24 mouse cellular contexts compared by ENCODE assay signal in the genomic region with DNA sequence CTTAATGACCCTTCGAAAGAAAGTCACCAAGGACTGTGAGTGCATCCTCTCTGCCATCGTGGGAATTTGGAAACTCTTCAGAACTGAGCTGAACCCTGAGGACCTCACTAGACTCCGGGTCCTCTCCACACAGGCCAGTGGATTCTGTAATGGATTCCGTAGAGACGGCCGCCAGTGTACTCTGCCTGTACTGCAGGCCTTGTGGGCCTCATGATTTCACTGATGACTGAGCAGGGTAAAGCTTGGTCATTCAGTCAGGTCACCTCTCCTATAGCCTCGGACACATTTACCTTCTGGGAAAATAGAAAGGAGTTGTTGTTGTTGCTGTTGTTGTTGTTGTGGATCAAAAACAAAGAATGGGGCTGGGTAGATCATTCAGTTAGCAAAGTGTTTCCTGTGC. TPM values are rescaled to one million over a fixed set of nuclear protein-coding genes. Genes with fewer than 3 reads are reported as not detected.
A peak's percentile ranks its signal among the peaks of the same experiment; 100 is the strongest.
DNase-seq lines count a peak whose midpoint lies in the region; ATAC-seq lines count a peak whose summit lies in the region.
"Had no signal": no experiment of that assay in that cellular context is flagged by ENCODE, and none has a peak within 500 bp of the region (broad histone marks: within the 10 kb centered on the region; RNA-seq: fewer than 3 reads in every experiment).

No protein-coding gene starts in this region.

- H3K27me3 ChIP-seq in intestine, embryonic 14.5 days (replicated peaks; ENCODE audit: control insufficient read depth, insufficient read depth, low read length) = no peaks in the 10 kb centered on the region
- no peaks in the 10 kb centered on the region for H3K27me3 ChIP-seq in intestine, embryonic 15.5 days (replicated peaks)
- H3K27me3 ChIP-seq in kidney, embryonic 15.5 days = no peaks in the 10 kb centered on the region
- no peaks in the 10 kb centered on the region for H3K27me3 ChIP-seq in midbrain, embryonic 11.5 days (ENCODE audit: control insufficient read depth, insufficient read depth, low read length)
- no peaks in the 10 kb centered on the region for H3K27me3 ChIP-seq in midbrain, embryonic 16.5 days (ENCODE audit: control insufficient read depth, insufficient read depth, low read depth, low read length)
- H3K27me3 ChIP-seq: CH12.LX; embryonic facial prominence, embryonic 12.5 days; forebrain, embryonic 13.5 days; Patski had no signal

- no peaks in the 10 kb centered on the region for H3K36me3 ChIP-seq in intestine, embryonic 14.5 days (ENCODE audit: control insufficient read depth, insufficient read depth, low read length)
- H3K36me3 ChIP-seq in intestine, embryonic 15.5 days = no peaks in the 10 kb centered on the region
- no peaks in the 10 kb centered on the region for H3K36me3 ChIP-seq in kidney, embryonic 15.5 days
- no peaks in the 10 kb centered on the region for H3K36me3 ChIP-seq in midbrain, embryonic 11.5 days (ENCODE audit: control insufficient read depth, insufficient read depth, low read length)
- H3K36me3 ChIP-seq in midbrain, embryonic 16.5 days (ENCODE audit: control insufficient read depth, insufficient read depth, low read length) = no peaks in the 10 kb centered on the region
- H3K36me3 ChIP-seq: embryonic facial prominence, embryonic 10.5 days; embryonic facial prominence, embryonic 12.5 days; G1E had no signal

- H3K9me3 ChIP-seq in intestine, embryonic 14.5 days (ENCODE audit: control insufficient read depth, low read length) = no peaks in the 10 kb centered on the region
- no peaks in the 10 kb centered on the region for H3K9me3 ChIP-seq in intestine, embryonic 15.5 days
- no peaks in the 10 kb centered on the region for H3K9me3 ChIP-seq in kidney, embryonic 15.5 days (replicated peaks)
- no peaks in the 10 kb centered on the region for H3K9me3 ChIP-seq in midbrain, embryonic 11.5 days (ENCODE audit: control insufficient read depth, low read length)
- H3K9me3 ChIP-seq in midbrain, embryonic 16.5 days (replicated peaks; ENCODE audit: control insufficient read depth, low read length, poor library complexity, severe bottlenecking) = no peaks in the 10 kb centered on the region
- H3K9me3 ChIP-seq: embryonic facial prominence, embryonic 10.5 days; embryonic facial prominence, embryonic 12.5 days; forebrain, embryonic 13.5 days; G1E had no signal

- ATAC-seq in intestine, embryonic 14.5 days (replicated peaks; ENCODE audit: low FRiP score, low TSS enrichment, low read depth) = no peak; the same call in 1 of the 2 replicates
- ATAC-seq in intestine, embryonic 15.5 days = no peak
- ATAC-seq in kidney, embryonic 15.5 days (replicated peaks; ENCODE audit: low FRiP score) = no peak
- ATAC-seq in midbrain, embryonic 11.5 days (ENCODE audit: low FRiP score) = no peak
- no peak for ATAC-seq in midbrain, embryonic 16.5 days
- ATAC-seq: activated CD4-positive, CD25-positive, alpha-beta regulatory T cell, adult 4 months; CD4-positive, CD25-positive, alpha-beta regulatory T cell, adult 4 months; forebrain, embryonic 13.5 days; Patski had no signal

- H3K4me1 ChIP-seq in intestine, embryonic 14.5 days (replicated peaks; ENCODE audit: control insufficient read depth, insufficient read depth, low read length) = no peaks in the 10 kb centered on the region
- no peaks in the 10 kb centered on the region for H3K4me1 ChIP-seq in intestine, embryonic 15.5 days (replicated peaks)
- peaks cover 7% of the 10 kb centered on the region; the same call in 1 of the 2 replicates for H3K4me1 ChIP-seq in kidney, embryonic 15.5 days
- no peaks in the 10 kb centered on the region for H3K4me1 ChIP-seq in midbrain, embryonic 11.5 days (ENCODE audit: control insufficient read depth, insufficient read depth, low read length)
- no peaks in the 10 kb centered on the region for H3K4me1 ChIP-seq in midbrain, embryonic 16.5 days (ENCODE audit: control insufficient read depth, insufficient read depth, low read length)
- H3K4me1 ChIP-seq: forebrain, embryonic 13.5 days had no signal

- 84% methylated on average over 7 of the region's 7 CpGs for WGBS in intestine, embryonic 14.5 days
- 83% methylated on average over 7 of the region's 7 CpGs for WGBS in intestine, embryonic 15.5 days
- WGBS in kidney, embryonic 15.5 days = 63% methylated on average over 7 of the region's 7 CpGs
- 75% methylated on average over 7 of the region's 7 CpGs for WGBS in midbrain, embryonic 11.5 days
- 75% methylated on average over 7 of the region's 7 CpGs for WGBS in midbrain, embryonic 16.5 days

- H3K4me2 ChIP-seq in intestine, embryonic 14.5 days (ENCODE audit: low read length) = no peak overlapping the region
- no peak overlapping the region for H3K4me2 ChIP-seq in intestine, embryonic 15.5 days (replicated peaks)
- H3K4me2 ChIP-seq in kidney, embryonic 15.5 days = no peak overlapping the region
- no peak overlapping the region for H3K4me2 ChIP-seq in midbrain, embryonic 11.5 days
- H3K4me2 ChIP-seq in midbrain, embryonic 16.5 days (ENCODE audit: low read length) = no peak overlapping the region
- H3K4me2 ChIP-seq: embryonic facial prominence, embryonic 12.5 days; forebrain, embryonic 13.5 days had no signal

- no peak for DNase-seq in intestine, embryonic 14.5 days (ENCODE audit: low spot score)
- DNase-seq in kidney, adult 18-20 months = no peak
- DNase-seq in midbrain, embryonic 11.5 days (ENCODE audit: low spot score, missing footprints) = peak; percentile 66
- DNase-seq in testis, postnatal 10 days (ENCODE audit: low spot score) = no peak
- DNase-seq: adrenal gland, adult 8-10 months; adrenal gland, postnatal 14 days; adrenal gland, postnatal 36 days; B cell, adult 2 months; cerebellum, adult 11-12 months; cerebellum, adult 2 months; cerebellum, adult 9-10 months; cerebellum, postnatal 10 days; cerebellum, postnatal 25 days had no signal

- no peak overlapping the region for H3K9ac ChIP-seq in intestine, embryonic 14.5 days (ENCODE audit: low read length)
- no peak overlapping the region for H3K9ac ChIP-seq in intestine, embryonic 15.5 days
- H3K9ac ChIP-seq in kidney, embryonic 15.5 days = no peak overlapping the region
- no peak overlapping the region for H3K9ac ChIP-seq in midbrain, embryonic 11.5 days (ENCODE audit: low read length)
- H3K9ac ChIP-seq in midbrain, embryonic 16.5 days (ENCODE audit: low read depth, low read length) = no peak overlapping the region
- H3K9ac ChIP-seq: embryonic facial prominence, embryonic 12.5 days; forebrain, embryonic 13.5 days had no signal

- H3K27ac ChIP-seq in intestine, embryonic 14.5 days (ENCODE audit: low read depth) = peak overlapping the region; percentile 13; the same call in 1 of the 2 replicates
- H3K27ac ChIP-seq in intestine, embryonic 15.5 days = no peak overlapping the region
- H3K27ac ChIP-seq in kidney, embryonic 15.5 days = 0 out of 2 replicates have a peak overlapping the region, but pooled peaks have one; percentile 9
- no peak overlapping the region for H3K27ac ChIP-seq in midbrain, embryonic 11.5 days (ENCODE audit: low read depth, low read length)
- H3K27ac ChIP-seq in midbrain, embryonic 16.5 days (ENCODE audit: low read length) = no peak overlapping the region
- H3K27ac ChIP-seq: embryonic facial prominence, embryonic 10.5 days; embryonic facial prominence, embryonic 12.5 days; forebrain, embryonic 13.5 days had no signal

- no peak overlapping the region for H3K4me3 ChIP-seq in intestine, embryonic 14.5 days (ENCODE audit: low read depth, low read length)
- no peak overlapping the region for H3K4me3 ChIP-seq in intestine, embryonic 15.5 days (replicated peaks)
- H3K4me3 ChIP-seq in kidney, embryonic 15.5 days (replicated peaks) = no peak overlapping the region
- no peak overlapping the region for H3K4me3 ChIP-seq in midbrain, embryonic 11.5 days (ENCODE audit: low read depth, low read length)
- no peak overlapping the region for H3K4me3 ChIP-seq in midbrain, embryonic 16.5 days (ENCODE audit: low read depth, low read length)
- H3K4me3 ChIP-seq: embryonic facial prominence, embryonic 10.5 days; embryonic facial prominence, embryonic 12.5 days; forebrain, embryonic 13.5 days had no signal

RNA-seq across cellular contexts. Expression of gene Lactb, which starts 6.8 kb away (rescaled TPM):
- 8.9 and 9.3 TPM in 2 replicates for polyA plus RNA-seq in intestine, embryonic 14.5 days (2014; fragmentation: Nextera tagmentation; extraction: Ambion mirVana)
- 7.2 and 8.2 TPM in 2 replicates for polyA plus RNA-seq in intestine, embryonic 15.5 days (2015; fragmentation: Nextera tagmentation; extraction: Ambion mirVana)
- 14.4 and 17.4 TPM in 2 replicates for polyA plus RNA-seq in kidney, embryonic 15.5 days (2015; fragmentation: Nextera tagmentation; extraction: Ambion mirVana)
- 11.7 and 12.6 TPM in 2 replicates for polyA plus RNA-seq in midbrain, embryonic 11.5 days (2014; fragmentation: Nextera tagmentation; extraction: Ambion mirVana)
- 10.2 and 11.1 TPM in 2 replicates for polyA plus RNA-seq in midbrain, embryonic 16.5 days (2015; fragmentation: Nextera tagmentation; extraction: Ambion mirVana)

RNA-seq across cellular contexts. Expression of gene Rps27l, which starts 36.2 kb away (rescaled TPM):
- 723 and 793 TPM in 2 replicates for polyA plus RNA-seq in intestine, embryonic 14.5 days (2014; fragmentation: Nextera tagmentation; extraction: Ambion mirVana)
- polyA plus RNA-seq in intestine, embryonic 15.5 days (2015; fragmentation: Nextera tagmentation; extraction: Ambion mirVana) = 830 and 881 TPM in 2 replicates
- polyA plus RNA-seq in kidney, embryonic 15.5 days (2015; fragmentation: Nextera tagmentation; extraction: Ambion mirVana) = 708 and 821 TPM in 2 replicates
- polyA plus RNA-seq in midbrain, embryonic 11.5 days (2014; fragmentation: Nextera tagmentation; extraction: Ambion mirVana) = 612 and 702 TPM in 2 replicates
- 157 and 180 TPM in 2 replicates for polyA plus RNA-seq in midbrain, embryonic 16.5 days (2015; fragmentation: Nextera tagmentation; extraction: Ambion mirVana)

Comparison
In these comparisons a context has a peak if more than half of its experiments do, and no peak if none do; other contexts are left out.
1. H3K27ac ChIP-seq: peak in intestine, embryonic 14.5 days (single experiment) and kidney, embryonic 15.5 days (single experiment); none in intestine, embryonic 15.5 days (single experiment), midbrain, embryonic 11.5 days (single experiment) and midbrain, embryonic 16.5 days (single experiment).